Mouse (Mus musculus) neural tube, embryonic 13.5 days (tissue): ENCODE measurements around the gene Atp13a2. TPM values are rescaled to one million over a fixed set of nuclear protein-coding genes. Genes with fewer than 3 reads are reported as not detected.

Experiments used
- ATAC-seq: fragments of 200-750 bp; cut with Nextera tagmentation; 2 replicates; pipeline ENCODE4 v1.8.0; 2017; ENCODE audit warnings: low read depth, mild to moderate bottlenecking, moderate TSS enrichment, moderate library complexity
- H3K27ac ChIP-seq: fragments of 300-500 bp; sonication (generic); replicated peaks from 2 replicates; pipeline ENCODE4 v1.5.1; 2015; ENCODE audit warnings: moderate library complexity, mild to moderate bottlenecking, inconsistent platforms
- H3K27me3 ChIP-seq: fragments of 300-500 bp; sonication (generic); 2 replicates; pipeline ENCODE4 v1.6.1; 2015; ENCODE audit warnings: mild to moderate bottlenecking, inconsistent platforms
- H3K36me3 ChIP-seq: fragments of 300-500 bp; sonication (generic); 2 replicates; pipeline ENCODE4 v1.6.1; 2015; ENCODE audit warnings: mild to moderate bottlenecking, inconsistent platforms
- H3K4me1 ChIP-seq: fragments of 300-500 bp; sonication (generic); replicated peaks from 2 replicates; pipeline ENCODE4 v1.6.1; 2015; ENCODE audit warnings: inconsistent platforms
- H3K4me2 ChIP-seq: fragments of 300-500 bp; sonication (generic); 2 replicates; pipeline ENCODE4 v1.6.1; 2015; ENCODE audit warnings: inconsistent platforms, mild to moderate bottlenecking, moderate library complexity
- H3K4me3 ChIP-seq: fragments of 300-500 bp; sonication (generic); 2 replicates; pipeline ENCODE4 v1.5.1; 2015; ENCODE audit warnings: mild to moderate bottlenecking, inconsistent platforms
- H3K9ac ChIP-seq: fragments of 300-500 bp; sonication (generic); 2 replicates; pipeline ENCODE4 v1.6.1; 2015; ENCODE audit warnings: moderate library complexity, mild to moderate bottlenecking, inconsistent platforms
- H3K9me3 ChIP-seq: fragments of 300-500 bp; sonication (generic); 2 replicates; pipeline ENCODE4 v1.6.1; 2016; ENCODE audit warnings: inconsistent platforms
- WGBS: fragments of 180-500 bp; shearing (Covaris S2); methylation state at CpG from one replicate; pipeline ENCODE4 v1.1.7; 2015; 5-methylcytosine and 5-hydroxymethylcytosine counted together
- polyA plus RNA-seq: library from polyadenylated mRNA; unstranded; fragments of >200 nt; fragmentation: Nextera tagmentation; extraction: Ambion mirVana; gene quantifications from 2 replicates; pipeline ENCODE4 v1.2.1, GENCODE M21; 2015

The Atp13a2 gene
- polyA plus RNA-seq, 1 experiment from 2014 or later, result 144 TPM

DNA sequence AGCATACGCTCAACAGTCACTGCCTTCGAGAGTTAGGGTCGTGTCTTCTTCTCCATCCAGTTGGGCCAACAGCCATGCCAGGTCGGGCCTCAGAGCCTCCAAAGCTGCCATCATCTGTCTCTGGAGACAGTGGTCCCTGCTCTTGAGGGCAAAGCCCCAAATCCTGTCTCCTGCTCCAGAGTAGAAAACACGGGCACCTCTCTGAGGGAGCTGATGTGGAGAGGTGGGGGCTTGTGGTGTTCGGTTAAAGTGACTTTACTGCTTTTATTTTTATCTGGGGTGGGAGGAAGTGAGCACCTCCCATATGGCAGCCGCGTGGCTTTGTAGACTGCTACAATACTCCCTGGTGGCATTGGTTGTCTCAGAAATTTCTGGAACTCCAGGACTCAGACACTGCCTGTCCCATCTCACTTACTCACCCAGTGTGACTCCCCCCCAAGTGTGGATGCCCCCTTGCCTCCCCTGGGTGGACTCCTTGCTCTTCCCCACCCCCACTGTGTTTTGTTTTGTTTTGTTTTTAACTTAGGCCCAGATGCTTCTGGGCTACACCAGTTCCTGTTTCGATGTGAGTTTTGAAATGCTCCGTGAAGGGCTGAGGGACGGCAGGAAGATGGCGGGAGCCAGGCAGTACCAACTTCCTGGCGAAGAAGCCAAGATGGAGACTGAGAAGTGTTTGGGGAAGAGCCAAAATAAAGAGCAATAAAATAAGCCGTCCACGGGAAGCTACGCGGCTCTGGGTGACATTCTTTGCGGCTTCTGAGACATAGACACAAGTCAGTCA, 34.6 kb upstream of the Atp13a2 start:
- Histone ChIP-seq H3K27me3 (peaks cover 12% of the 10 kb centered on the region), H3K27ac (no peak overlapping the region), H3K9me3 (no peaks in the 10 kb centered on the region), H3K9ac (no peak overlapping the region), H3K4me3 (no peak overlapping the region), H3K4me1 (peaks cover 5% of the 10 kb centered on the region; the same call in 1 of the 2 replicates), H3K36me3 (no peaks in the 10 kb centered on the region), H3K4me2 (no peak overlapping the region)
- WGBS, result 89% methylated on average over 18 of the region's 18 CpGs
- no peak for ATAC-seq

GRCm38 (mm10) chr4:140957131-140957702, 29.5 kb upstream of the Atp13a2 start:
- H3K9ac ChIP-seq, result peak overlapping the region; percentile 70
- no peaks in the 10 kb centered on the region for H3K9me3 ChIP-seq
- H3K4me3 ChIP-seq, result peak overlapping the region; percentile 44
- peaks cover 12% of the 10 kb centered on the region for H3K27me3 ChIP-seq
- ATAC-seq, result no peak
- 0 out of 2 replicates have a peak overlapping the region, but pooled peaks have one; percentile 2 for H3K27ac ChIP-seq
- peaks cover 25% of the 10 kb centered on the region for H3K4me1 ChIP-seq
- H3K4me2 ChIP-seq, result peak overlapping the region; percentile 75
- WGBS, result 10% methylated on average over 17 of the region's 17 CpGs
- no peaks in the 10 kb centered on the region for H3K36me3 ChIP-seq

DNA sequence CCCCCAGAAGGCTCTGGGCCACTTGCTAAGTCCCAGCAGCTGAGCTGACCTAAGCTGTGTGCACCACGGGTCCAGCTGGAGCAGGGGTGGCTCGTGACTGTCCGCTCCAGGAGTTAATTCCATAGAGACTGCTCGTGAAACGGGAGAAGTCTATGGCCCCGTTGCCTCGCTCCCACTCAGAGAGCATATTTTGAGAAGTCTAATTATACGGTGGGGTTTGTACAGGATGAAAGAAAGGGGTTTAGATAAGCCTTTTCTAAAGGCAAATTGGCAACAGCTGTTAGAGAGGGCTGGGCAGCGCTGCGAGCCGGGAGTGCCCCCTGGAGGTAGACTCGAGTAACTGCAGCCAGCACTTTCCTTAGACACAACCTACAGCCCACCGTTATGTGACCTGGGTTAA, 28.9 kb upstream of the Atp13a2 start:
- H3K4me3 ChIP-seq, result peak overlapping the region; percentile 44
- peaks cover 12% of the 10 kb centered on the region for H3K27me3 ChIP-seq
- peak overlapping the region; percentile 75 for H3K4me2 ChIP-seq
- no peaks in the 10 kb centered on the region for H3K36me3 ChIP-seq
- H3K9ac ChIP-seq, result peak overlapping the region; percentile 70
- ATAC-seq, result no peak
- WGBS, result under 1% methylated on average over 13 of the region's 13 CpGs
- no peaks in the 10 kb centered on the region for H3K9me3 ChIP-seq
- H3K4me1 ChIP-seq, result peaks cover 30% of the 10 kb centered on the region
- H3K27ac ChIP-seq, result 0 out of 2 replicates have a peak overlapping the region, but pooled peaks have one; percentile 2

DNA sequence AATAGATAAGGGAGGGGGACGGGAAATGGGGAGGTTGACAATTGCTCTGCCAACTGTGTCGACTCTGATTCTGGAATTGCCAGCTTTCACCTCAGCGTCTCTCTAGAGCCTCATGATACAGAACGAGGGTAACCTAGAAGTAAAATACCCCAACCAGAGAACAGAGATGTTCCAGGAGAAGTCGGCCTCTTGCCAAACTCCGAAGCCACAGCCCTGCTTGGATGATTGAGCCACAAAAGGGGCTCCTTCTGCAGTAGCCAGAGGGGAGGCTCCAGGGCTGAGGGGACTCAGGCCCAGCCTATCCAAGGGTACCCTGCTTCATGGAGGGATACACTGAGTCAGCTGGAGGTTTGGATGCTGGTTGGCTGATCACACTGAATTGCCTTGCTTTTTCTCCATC, 28.4 kb upstream of the Atp13a2 start:
- WGBS, result 64% methylated on average over 6 of the region's 6 CpGs
- ATAC-seq, result no peak

DNA sequence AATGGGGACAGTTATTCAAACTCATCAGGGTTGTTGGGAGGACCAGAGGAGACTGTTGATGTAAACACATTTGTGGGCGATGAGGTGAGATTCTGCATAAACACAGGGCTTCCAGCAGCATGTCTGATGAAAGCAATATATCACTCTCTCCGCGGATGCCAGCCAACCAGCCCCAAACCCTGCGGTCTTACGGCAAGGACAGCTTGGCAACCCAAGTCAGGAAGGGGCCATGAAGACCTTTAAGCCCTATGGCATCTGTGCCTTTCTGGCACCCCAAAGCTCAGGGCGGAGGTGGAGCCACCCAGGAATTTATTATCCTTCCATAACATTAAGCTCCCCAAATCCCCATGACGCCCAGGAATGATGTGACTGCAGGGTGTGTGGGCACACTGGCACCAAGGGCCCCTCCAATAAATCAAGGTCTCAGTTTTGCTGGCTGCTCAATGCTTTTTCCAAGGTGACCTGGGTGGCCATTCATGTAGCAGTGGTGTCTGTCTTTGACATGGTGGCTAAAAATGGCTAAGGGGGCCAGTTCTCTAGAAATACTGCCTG, 27.5 kb upstream of the Atp13a2 start:
- no peak overlapping the region for H3K4me2 ChIP-seq
- no peak overlapping the region for H3K9ac ChIP-seq
- 85% methylated on average over 7 of the region's 7 CpGs for WGBS
- H3K27ac ChIP-seq, result no peak overlapping the region
- peaks cover 44% of the 10 kb centered on the region for H3K4me1 ChIP-seq
- H3K9me3 ChIP-seq, result no peaks in the 10 kb centered on the region
- no peak for ATAC-seq
- H3K36me3 ChIP-seq, result no peaks in the 10 kb centered on the region
- H3K4me3 ChIP-seq, result no peak overlapping the region
- H3K27me3 ChIP-seq, result peaks cover 12% of the 10 kb centered on the region

More for the DNA sequence above, 28.4 kb upstream of the Atp13a2 start:
- Histone ChIP-seq H3K9me3 (no peaks in the 10 kb centered on the region), H3K27me3 (peaks cover 12% of the 10 kb centered on the region), H3K4me3 (no peak overlapping the region), H3K4me2 (no peak overlapping the region), H3K36me3 (no peaks in the 10 kb centered on the region), H3K4me1 (peaks cover 36% of the 10 kb centered on the region), H3K27ac (no peak overlapping the region), H3K9ac (no peak overlapping the region)

GRCm38 (mm10) chr4:140959715-140960479, 26.8 kb upstream of the Atp13a2 start:
- WGBS, result 83% methylated on average over 10 of the region's 10 CpGs
- peaks cover 12% of the 10 kb centered on the region for H3K27me3 ChIP-seq
- H3K27ac ChIP-seq, result no peak overlapping the region
- no peaks in the 10 kb centered on the region for H3K9me3 ChIP-seq
- no peak overlapping the region for H3K4me3 ChIP-seq
- H3K36me3 ChIP-seq, result no peaks in the 10 kb centered on the region
- ATAC-seq, result no peak
- no peak overlapping the region for H3K9ac ChIP-seq
- peak overlapping the region; percentile 66; the same call in 1 of the 2 replicates for H3K4me2 ChIP-seq
- peaks cover 51% of the 10 kb centered on the region for H3K4me1 ChIP-seq

- peaks cover 52% of the 10 kb centered on the region for H3K4me1 ChIP-seq
- peak within 1 kb of the TSS; percentile 94 for H3K4me3 ChIP-seq
These were observed 25.7 kb upstream of the Atp13a2 start, which contains the start of gene Sdhb for GRCm38 (mm10) chr4:140960781-140961466. TSS of gene Sdhb (plus strand) at chr4:140961203.

DNA sequence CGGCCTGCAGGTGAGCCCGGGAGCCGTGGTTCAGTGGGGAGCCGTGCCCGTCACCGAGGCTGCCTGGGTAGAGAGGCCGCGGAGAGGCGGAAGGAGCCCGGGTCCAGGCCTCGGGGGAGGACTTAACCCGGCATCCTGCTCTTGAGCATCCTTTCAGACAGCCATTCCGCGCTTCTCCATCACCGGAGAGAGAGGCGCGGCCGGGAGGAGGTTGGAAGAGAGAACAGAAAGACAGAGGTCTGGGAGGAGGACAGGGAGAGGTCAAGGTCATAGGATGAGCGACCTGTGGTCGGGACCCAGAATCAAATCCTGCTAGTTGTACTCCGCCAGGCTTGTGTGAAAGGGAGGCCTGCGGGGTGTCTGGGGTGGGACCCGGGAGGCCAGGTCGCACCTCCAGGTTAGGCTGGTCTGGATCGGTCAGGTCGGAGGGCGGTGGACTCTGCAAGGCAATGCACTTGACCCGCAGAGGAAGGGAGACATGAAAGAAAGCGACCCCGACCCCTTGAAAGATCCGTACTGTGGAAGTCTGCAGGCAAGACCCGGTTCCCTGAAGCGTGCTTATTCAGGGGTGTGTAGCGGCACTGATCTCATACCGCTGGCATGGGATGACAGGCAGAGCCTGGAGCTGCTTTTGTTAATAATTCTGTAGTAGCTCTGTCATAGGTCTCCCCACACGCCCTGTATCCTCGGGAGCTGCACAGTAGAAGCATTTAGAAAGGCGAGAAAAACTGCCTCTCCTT, 25.0 kb upstream of the Atp13a2 start:
- H3K9ac ChIP-seq, result peak overlapping the region; percentile 89
- 1% methylated on average over 36 of the region's 38 CpGs for WGBS
- H3K27me3 ChIP-seq, result peaks cover 4% of the 10 kb centered on the region
- H3K9me3 ChIP-seq, result no peaks in the 10 kb centered on the region
- peaks cover 51% of the 10 kb centered on the region for H3K4me1 ChIP-seq
- H3K4me3 ChIP-seq, result peak overlapping the region; percentile 94
- peak; percentile 38 for ATAC-seq
- H3K27ac ChIP-seq, result peak overlapping the region; percentile 93
- peaks cover 8% of the 10 kb centered on the region for H3K36me3 ChIP-seq
- H3K4me2 ChIP-seq, result peak overlapping the region; percentile 66

More at GRCm38 (mm10) chr4:140960781-140961466, 25.7 kb upstream of the Atp13a2 start, which contains the start of gene Sdhb:
- WGBS, result 3% methylated on average over 37 of the region's 37 CpGs
- Histone ChIP-seq H3K27me3 (peaks cover 5% of the 10 kb centered on the region), H3K9me3 (no peaks in the 10 kb centered on the region), H3K36me3 (0 out of 2 replicates have a peak, but pooled peaks cover under 1% of the 10 kb centered on the region), H3K9ac (peak within 1 kb of the TSS; percentile 89), H3K4me2 (peak within 1 kb of the TSS; percentile 66), H3K27ac (peak within 1 kb of the TSS; percentile 93)
- ATAC-seq, result peak; percentile 94

DNA sequence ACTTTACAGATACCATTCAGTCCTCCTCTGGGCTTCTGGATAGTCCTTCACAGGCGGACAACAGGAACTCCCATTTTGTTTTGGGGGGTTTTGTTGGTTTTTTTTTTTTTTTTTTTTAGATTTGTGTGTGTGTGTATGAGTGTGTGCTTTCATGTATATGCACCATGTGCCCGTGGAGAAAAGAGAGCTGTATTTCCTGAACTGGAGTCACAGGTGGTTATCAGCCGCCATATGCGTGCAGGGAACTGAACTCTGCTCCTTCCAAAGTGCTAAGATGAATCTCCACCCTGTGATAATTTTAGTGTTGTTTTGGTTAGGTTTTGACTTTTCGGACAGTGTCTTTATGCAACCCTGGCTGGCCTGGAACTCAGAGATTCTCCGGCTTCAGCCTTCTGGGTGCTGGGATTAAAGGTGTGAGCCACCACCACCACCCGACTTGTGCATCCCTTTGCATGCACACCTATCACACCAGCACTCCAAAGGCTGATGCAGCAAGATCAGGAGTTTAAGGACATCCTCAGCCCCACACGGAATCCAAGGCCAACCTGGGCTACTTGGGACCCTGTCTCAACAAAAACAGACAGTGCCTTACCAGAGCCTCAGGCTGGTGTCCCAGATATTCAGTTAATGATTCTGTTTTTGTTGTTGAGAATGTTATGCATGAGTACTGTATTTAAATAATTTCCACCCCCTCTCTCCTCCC, 24.3 kb upstream of the Atp13a2 start:
- Histone ChIP-seq H3K4me2 (peak overlapping the region; percentile 66), H3K4me1 (peaks cover 44% of the 10 kb centered on the region), H3K27ac (no peak overlapping the region), H3K36me3 (peaks cover 15% of the 10 kb centered on the region), H3K27me3 (no peaks in the 10 kb centered on the region), H3K9ac (peak overlapping the region; percentile 89), H3K9me3 (no peaks in the 10 kb centered on the region), H3K4me3 (peak overlapping the region; percentile 94)
- WGBS, result 78% methylated on average over 8 of the region's 8 CpGs
- ATAC-seq, result no peak

DNA sequence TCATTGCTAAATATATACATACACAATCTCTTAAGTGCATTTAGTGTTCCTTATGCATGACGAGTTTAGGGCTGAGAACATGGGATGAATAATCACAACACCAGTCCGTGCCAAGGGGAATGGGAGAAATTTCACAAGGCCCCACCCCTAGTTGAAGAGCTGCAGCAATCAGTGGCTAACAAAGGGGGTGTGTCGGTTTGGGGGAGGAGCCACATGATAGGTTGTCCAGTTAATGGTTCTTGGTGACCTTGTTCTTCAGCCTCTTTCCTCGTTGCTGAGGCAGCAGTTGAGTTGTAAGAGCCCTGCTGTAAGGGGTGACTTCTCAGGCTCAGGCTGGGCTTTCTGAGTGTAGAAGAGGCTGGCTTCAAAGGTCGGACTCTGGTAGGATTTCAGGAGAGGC, 23.7 kb upstream of the Atp13a2 start:
- H3K9me3 ChIP-seq, result no peaks in the 10 kb centered on the region
- peak overlapping the region; percentile 94; the same call in 1 of the 2 replicates for H3K4me3 ChIP-seq
- 40% methylated on average over 5 of the region's 5 CpGs for WGBS
- H3K36me3 ChIP-seq, result peaks cover 21% of the 10 kb centered on the region
- no peaks in the 10 kb centered on the region for H3K27me3 ChIP-seq
- peak overlapping the region; percentile 17; the same call in 1 of the 2 replicates for H3K9ac ChIP-seq
- no peak for ATAC-seq
- H3K4me1 ChIP-seq, result peaks cover 39% of the 10 kb centered on the region
- H3K27ac ChIP-seq, result no peak overlapping the region
- H3K4me2 ChIP-seq, result peak overlapping the region; percentile 66
